Mouse (Mus musculus) left cerebral cortex, adult 11 months (tissue): Measurements from ENCODE around the gene Fars2.
"Not testable (repeated sequence)": the region's sequence is repeated elsewhere in the genome, so short reads cannot be mapped to it uniquely, and the experiment has no call there.

Source experiments
- DNase-seq: peaks from one replicate; pipeline ENCODE4 v3.0.0; 2022; ENCODE audit warnings: low spot score

Fars2 gene

DNA sequence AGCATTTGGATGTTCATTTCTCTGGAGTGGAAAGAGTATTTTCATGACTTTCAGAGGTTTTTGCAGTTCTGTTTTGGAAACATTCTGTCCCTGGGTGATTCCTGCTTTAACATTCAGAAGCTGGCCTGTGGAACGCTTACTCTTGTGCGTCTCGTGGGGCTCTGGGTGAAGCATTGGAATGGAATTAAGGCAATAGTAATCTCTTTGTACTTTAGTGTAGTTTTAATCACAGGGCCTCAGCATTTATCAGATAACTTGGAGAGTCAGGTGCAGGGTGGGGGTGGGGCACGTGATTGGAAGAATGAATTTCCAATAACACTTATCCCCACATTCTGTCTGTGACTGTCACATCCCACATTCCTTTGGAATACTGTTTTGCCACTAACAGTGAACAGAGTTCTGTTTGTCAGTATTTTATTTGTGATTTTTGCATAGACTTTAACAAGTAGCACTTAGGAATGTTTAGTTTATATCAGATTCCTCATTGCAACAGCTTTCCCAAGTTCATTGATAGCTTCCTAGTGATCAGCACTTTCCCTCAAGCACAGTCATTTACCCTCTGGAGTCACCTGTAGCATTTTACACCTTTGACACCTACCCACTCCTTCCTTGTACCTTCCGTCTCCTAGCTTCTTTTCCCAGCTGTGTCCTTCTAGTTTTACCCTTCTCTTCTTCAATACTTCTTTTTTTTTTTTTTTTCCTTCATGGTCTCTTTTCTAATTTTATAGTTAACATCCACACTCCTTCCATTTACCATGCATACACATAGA is 23.2 kb downstream of the Fars2 start:
- no peak for DNase-seq

DNA sequence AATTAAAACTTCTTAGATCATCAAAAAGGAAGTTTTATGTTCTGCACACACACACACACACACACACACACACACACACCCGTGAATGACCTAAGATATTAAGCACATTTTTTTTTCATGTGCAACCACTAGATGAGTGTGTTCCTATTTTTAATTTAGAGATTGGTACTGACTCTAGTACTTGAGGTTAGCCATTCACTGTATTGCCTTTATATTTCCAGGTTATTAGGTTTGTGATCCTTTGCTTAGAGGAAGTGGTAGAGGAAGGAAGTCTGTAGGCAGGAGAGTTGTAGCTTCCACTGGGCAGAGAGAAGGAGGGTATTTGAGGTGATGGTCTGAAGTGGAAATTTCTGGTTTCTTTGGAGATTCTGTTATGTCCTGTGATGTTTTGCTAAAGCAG is 28.4 kb downstream of the Fars2 start:
- no peak for DNase-seq

DNA sequence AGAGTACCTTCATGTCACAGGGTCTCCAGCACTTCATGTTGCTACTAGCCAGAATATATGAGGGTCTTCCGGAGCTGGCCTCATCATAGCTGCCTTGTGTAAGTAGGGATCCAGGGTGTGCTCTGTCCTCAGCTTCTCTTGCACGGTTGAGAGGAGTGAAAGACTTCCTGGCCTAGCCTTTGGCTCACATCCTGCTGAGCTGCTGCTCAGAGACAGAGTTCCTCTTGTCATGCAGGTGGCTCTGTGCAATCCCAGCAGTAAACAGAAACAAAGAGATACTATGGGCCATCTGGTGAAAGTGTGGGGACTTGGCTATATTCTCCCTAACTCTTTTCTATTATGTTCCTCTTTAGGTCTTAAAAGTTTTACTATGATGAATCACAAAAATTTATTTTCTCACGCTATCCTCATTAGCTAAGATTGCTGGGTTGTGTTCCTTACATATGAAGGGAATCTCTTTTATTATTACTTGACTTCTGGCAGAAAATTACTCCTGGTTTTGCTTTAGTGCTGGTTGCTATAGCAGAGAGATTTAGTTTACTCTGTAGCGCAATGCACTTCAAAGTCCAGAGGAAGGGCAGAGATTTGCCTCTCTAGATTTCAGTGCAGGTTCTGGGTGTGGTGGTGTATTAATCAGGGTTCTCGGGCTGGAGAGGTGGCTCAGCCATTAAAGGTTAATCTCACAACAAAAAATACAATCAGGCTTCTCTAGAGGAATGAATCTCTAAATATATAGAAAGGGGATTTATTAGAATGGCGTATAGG is 32.1 kb downstream of the Fars2 start:
- DNase-seq: no peak

DNA sequence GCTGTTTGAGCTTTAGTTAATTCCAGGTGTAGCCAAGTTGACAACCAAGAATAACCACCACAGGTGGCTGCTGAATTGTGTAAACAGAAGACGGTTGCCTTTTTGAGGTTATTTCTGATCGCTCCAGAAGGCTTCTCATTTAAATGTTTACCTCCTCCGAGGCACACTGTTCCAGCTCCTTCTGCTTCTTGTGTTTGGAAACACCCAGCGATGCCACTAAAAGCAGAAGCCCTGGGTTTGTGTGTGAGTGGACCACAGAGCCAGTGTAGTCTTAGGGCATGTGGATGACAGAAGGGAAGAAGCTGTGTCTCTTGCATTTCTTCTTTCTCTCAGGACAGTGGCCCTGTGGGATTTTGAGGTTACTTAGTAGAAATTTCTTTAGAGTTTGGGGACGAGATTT is 33.1 kb downstream of the Fars2 start:
- no peak for DNase-seq

DNA sequence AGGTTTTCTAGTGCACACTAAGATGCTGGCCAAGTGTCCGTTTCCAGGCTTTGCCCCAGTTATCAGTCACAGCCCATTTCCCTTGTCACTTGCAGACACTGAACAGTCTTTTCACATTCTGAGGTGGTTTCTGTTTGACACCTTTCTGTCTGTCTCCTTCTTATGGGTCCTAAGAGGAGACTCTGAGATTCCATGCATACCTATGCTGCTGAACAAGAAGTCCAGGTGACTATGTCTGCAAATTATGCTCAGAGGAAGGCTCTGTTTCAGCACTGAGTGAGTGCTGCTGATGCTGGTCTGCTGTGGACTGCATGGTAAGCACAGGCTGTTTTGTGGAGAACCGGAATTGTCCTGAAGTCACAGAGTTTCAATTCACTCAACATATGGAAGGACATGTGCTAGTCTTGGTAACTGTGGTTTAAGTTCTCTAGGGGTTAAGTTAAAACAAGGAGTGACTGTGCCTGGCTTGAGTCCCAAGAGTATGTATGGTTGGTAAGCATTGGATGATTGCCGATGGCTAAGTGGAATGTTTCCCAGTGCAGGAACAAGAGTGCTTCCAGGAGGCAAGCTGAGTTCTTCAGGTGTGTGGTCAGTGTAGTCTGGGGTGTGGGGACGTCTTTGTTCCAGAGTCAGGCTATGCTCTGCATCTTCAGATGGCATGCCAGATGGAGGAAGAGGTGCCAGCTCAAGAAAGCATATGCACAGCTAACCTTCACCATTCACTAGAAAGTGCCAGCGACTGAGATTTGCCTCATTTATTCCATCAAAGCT is 35.7 kb downstream of the Fars2 start:
- no peak for DNase-seq

DNA sequence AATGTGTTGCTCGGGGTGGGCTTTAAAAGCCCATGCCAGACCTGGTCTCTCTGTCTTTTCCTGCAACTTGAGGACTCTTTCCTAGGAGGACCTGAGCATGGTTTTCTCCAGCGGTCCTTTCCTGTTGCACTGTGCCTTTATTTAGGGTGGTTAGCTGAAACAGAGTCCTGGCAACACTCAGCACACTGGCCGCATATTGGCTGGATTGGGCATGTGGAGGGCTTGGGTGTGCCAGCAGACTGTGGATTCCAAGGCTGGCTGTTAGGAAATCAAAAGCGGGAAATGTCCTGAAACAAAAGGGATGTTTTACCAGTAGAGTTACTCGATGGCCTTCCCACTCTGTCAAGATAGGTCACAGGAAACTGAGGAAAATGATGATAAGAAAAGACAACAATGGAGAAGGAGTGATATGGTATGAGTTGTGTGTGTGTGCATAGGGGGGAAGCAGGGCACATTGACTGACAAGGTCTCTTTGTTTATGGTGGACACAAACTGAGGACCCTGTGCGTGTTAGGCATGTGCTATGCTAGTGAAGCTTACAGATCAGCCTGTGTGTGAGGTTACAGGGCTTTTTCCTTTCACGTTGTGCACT is 39.2 kb downstream of the Fars2 start:
- no peak for DNase-seq

DNA sequence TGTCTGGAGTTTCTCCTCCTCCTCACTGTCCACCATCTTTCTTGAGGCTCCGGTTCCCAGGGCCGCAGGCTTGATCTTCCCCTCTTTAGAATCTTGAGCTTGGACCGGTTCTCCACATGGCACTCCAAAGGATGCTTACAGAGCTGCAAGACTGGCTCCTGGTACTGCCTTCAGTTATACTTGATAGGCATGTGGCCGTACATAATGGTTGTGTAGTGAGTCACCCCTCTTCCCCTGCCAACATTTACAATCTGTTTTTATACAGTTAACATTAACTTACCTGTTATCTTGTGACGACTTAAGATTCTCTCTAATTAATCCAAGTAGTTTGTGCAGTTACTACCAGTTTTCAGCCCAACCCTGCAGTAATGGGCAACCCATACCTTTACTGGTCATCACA is 46.2 kb downstream of the Fars2 start:
- no peak for DNase-seq

DNA sequence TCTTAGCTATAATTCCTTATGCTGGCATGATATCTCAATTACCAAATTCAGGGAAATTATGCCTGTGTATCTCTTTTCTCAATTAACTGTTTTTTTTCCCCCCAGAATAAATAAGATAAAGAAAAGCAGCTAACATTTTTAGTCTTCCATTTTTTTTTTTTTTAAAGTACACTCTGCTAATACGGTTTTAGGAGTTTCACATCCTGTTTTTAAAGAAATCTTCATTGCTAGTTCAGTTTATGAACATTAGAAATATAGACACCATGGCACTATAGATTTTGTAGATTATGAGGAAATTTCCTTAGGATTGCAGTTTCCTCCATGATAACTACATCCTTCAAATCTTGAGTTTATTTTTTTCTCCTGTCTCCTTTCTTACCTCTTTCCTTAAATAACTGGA is 46.7 kb downstream of the Fars2 start:
- no peak for DNase-seq

DNA sequence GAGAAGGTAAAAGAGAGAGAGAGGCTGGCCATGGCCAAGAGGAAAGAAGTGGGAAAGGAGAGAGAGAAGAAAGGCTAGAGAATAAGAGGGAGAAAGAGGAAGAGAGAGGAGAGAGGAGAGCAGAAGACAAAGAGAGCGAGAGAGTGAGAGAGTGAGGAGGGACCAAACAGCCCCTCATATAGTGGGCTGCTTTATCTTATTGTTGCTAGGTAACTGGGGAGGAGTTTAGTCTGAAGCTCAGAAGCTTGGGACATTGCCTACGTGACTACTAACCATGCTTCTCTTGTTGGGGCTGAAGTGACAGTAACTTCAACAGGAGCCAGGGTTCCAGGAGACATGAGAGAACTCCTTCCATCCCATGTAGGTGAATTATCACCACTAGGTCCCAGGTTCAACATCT is 55.8 kb downstream of the Fars2 start:
- not testable (repeated sequence) for DNase-seq

DNA sequence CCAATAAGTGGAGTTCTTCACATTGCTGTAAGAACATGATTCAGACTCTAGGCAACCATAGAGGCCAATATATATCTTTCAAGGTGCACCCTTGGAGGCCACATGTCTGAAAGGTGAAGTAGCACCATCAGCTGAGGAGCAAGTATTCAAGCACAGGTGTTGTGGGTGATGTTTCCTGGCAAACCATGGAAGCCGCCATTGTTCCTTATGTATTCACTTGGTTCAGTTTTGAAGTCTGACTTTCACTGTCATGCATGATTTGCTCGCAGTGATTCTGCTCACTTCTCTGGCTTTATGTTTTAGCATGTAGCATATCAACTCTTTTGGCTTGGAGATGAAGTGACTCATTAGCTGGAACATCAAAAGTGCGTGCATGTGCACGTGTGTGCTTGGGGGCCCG is 56.9 kb downstream of the Fars2 start:
- no peak for DNase-seq

DNA sequence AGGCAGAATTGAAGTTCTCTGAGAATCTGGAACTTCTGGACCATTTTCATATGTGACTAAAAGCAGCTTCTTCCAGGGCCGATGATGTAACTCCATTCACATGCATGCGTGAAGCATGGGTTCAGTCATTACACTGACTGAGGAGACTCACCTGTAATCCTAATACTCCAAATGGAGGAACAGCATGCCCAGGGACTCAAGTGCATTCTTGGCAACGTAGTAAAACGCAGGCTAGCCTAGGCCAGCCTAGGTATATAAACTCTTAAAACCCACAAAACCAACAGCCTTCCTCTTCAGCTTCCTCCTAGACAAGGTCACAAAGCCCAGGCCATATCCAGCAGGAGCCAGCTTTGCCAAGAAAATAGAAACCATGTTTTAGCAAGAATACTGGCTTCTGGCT is 57.6 kb downstream of the Fars2 start:
- DNase-seq: no peak

DNA sequence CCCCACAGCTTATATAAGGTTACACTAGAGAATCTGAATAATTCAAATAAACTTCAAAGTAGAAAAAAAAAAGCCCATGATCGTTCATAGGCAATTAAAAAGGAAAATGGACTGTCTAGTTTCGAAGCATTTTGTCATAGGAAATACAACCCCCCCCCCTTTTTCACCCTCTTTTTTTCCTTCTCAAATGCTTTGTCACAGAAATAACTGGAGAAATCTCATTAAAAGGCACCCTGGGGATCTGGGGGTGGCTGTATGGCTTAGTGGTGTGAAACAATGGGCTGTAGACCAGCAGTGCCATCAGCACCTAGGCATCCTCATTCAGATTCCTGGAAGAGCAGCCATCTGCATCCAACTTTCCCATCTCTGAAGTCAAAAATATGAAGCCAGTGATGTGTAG is 64.0 kb downstream of the Fars2 start:
- DNase-seq: no peak

DNA sequence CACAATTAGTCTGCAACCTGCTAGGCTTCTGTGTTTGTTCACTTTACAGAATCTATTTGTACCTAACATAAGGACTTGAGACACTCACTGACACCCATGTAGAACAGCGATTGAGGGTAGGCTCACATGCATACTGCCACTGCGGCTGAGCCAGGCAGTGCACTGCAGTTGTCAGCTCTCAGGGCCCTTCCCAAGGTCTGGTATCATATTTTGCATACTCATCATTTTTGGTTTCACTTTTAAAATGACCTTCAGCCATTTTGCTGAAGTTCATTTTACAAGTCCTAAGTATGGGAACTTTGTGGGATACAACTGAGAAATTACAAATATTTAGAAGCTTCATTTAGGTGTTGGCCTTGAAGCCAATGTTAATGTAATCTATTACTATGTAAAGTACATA is 73.4 kb downstream of the Fars2 start:
- no peak for DNase-seq

DNA sequence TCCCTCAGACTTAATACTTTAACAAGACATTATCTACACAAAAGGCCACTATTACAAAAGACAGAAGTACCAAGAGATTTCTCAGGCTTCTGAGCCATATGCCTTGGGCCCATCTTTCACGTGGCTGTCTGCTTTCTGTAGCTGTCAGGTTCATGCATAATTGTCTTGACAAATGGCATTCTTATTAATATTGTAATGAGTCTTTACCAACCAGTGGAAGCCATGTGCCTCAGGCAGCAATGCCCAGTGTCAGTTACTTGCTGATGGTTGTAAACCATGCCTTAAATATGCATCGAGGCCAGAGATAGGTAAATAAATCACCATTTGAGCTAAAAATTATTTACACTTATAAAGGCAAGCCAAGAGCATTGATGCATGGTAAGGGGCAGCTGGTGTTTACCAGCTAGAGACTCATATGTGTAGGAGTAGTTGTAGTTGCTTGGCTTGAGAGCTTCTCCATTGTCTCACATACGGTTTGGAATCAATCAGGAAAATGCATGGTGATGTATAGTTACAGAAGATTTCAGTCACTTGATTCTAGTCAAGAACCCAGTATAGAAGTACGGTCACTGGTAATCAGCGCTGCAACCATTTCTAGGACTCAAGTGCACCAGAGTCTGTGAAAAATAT is 76.4 kb downstream of the Fars2 start:
- DNase-seq: no peak

DNA sequence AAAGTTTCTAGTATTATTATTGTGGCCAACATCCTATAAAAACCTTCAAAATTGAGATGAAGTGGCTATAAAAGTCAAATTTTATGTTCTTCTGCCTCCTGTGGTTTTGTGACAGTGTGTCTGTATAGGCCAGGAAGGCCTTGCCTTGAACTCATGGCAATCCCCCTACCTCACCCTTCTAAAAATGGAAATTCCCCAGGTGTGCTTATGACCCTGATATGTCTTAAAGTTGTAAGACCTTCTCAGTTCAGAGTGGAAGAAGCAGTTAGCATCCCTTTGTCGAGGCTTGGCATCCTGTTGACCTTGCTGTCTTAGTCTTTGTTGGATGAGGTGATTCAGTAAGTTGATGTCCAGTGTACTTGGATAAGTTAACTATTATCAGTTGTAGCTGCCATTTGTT is 82.1 kb downstream of the Fars2 start:
- no peak for DNase-seq

DNA sequence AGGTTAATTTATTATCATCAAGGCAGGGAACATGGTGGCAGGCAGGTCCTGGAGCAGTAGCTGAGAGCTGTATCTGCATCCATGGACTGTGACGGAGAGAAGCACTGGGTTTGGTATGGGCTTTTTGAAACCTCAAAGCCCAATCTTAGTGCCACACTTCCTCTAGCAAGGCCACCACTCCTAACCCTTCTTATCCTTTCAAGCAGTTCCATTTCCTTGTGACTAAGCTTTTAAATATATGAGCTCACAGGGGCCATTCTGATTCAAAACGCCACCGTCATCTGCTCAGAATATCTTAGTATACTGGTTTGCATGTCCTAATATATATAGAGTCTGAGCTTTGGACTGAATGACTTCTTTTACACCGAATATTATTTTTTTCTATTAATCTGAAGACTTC is 83.2 kb downstream of the Fars2 start:
- no peak for DNase-seq

DNA sequence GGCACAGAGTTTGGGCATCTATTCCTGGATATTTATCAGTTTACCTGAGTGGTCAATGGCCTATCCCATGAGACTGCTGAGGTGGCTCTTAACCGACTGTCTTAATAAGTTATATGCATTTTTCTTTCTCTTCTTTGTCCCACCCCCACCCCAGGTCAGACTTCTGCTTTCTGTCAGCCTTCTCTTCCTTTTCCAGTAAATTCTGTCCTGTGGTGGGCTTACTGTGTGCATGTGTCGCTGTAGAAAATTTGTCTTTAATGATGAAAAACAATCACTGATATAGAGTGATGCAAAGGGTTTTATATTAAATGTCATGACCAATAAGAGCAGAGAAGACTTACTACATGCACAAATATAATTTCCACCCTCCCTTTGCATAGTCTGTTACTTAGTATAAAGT is 85.3 kb downstream of the Fars2 start:
- no peak for DNase-seq

DNA sequence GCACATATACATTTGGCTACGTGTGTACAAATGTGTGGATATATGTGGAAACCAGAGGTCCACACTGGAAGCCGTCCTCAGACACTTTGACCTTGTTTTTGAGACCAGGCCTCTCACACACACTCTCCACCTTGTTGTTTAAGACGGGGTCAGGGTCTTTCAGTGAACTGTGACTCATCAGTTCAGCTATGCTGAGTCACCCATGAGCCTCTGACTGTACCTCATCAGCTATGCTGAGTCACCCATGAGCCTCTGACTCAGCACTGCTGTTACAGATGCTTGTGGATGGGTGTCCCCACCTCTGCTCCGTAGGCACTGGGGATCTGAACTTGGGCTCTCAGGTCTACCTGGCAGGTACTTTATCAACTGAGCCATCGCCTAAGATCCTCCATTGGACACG is 85.8 kb downstream of the Fars2 start:
- no peak for DNase-seq

DNA sequence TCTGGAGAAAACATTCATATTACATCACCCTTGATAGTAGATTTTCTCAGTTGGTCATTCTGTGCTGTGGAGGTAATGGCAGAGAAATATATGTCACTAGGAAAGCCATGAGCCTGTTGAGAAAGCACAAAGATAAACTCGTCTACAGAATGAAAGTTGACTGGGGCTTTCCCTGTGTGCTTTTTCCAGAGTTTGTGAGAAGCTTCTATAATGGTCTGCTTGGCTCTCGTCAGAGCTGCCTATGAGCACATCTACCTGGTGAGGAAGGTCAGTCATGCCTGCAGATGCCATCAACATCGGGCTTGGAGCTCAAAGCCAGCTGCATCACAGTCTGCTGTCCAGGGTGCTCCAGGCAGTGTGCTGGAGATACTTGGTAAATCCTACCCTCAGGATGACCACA is 87.1 kb downstream of the Fars2 start:
- no peak for DNase-seq

DNA sequence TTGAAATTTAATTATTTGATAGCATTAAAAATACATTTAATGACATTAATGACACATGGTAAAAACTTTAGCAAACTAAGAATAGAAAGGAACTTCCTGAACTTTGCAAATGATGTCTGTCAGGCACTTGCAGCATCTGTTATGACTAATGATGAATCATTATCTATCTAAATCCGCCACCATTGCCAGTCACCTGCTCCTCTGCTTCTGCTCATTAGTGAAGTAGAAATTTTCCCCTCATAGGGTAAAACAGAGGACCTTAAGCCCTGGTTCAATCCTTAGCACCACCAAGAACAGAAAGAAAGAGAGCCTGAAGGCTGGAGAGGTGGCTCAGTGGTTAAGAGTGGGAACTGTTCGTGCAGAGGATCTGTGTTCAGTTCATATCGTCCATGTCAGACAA is 93.8 kb downstream of the Fars2 start:
- no peak for DNase-seq

DNA sequence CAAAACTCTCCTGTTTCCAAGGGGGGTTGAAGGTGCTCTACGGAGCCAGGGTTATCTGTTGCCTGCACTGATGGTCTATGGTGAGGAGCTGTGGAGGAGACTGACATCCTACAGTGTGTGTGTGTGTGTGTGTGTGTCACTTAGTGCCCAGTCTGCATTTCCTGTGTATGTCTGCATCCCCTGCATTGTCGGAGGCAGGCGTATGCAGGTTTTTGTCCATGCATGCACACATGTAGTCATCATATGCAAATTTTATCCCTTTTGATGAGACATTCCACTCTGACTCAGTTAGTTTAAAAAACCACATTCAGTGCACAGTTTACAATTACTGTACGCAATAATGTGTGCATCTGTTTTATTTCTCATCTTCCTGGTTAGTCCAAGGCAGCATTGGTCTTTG is 96.8 kb downstream of the Fars2 start:
- DNase-seq: no peak

DNA sequence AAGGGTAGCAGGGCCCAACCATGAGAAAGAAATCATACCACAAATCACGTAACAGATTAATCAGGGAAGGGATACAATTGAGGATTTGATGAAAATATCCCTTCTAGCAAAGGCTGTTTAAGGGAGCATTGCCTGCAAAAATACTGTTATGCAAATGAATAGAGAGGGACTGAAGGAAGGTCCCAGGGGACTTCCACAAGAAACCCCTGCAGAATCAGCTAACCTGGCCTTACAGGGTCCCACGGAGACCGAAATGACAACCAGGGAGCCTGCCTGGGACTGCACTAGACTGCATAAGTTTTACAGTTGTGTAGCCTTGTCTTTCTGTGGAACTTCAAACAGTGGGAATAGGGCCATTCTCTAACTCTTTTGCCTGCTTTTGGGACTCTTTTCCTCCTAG is 98.8 kb downstream of the Fars2 start:
- no peak for DNase-seq
